Mouse (Mus musculus) spleen, postnatal 14 days (tissue): ENCODE data around the gene Pck1.

Source experiments
- DNase-seq, 2 experiments: peaks; one replicate each; pipeline ENCODE4 v3.0.0; 2021 to 2022; ENCODE audit warnings: low spot score in 2 of 2

Pck1 gene

DNA sequence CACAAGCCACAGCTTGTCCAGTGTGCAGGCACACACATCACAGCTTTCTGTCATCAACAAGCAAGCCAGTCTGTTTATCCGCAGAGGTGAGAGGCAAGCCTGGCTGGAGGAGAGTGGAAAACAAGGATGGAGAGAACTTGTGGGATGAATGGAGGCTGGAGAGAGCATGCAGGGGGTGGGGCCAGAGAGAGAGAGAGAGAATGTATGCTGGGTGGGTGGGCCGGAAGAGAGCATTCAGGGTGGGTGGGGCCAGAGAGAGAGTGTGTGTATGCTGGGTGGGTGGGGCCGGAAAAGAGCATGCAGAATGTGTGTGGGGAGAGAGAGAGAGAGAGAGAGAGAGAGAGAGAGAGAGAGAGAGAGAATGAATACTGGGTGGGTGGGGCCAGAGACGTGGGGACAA is 51.8 kb downstream of the Pck1 start:
- no peak for DNase-seq

- peak in 1 of 2 experiments; percentile 4 for DNase-seq
Observed at GRCm38 (mm10) chr2:173205563-173206099, 52.8 kb downstream of the Pck1 start.

DNA sequence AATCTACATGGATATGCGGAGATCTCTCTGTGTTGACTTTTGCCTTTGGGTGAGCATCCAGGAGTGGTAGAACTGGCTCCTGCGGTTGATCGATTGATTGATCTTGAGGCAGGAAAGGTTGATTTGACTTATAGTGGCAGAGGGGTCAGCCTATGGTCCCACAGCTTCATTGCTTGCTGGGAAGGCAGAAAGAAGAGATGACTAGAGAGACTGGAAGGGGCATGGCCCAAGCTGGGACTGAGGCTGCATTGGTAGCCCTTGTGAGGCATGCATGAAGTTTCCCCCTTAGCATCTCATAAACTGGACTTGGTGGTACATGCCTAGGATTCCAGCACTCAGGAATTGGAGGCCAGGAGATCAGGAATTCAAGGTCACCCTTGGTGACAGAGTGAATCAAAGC is 54.2 kb downstream of the Pck1 start:
- no peak for DNase-seq
